Mouse (Mus musculus) spleen, adult 2 months (tissue): ENCODE results near the gene Ptprm.

Experiments
- CTCF ChIP-seq: fragments of 200-500 bp; IDR thresholded peaks from 2 replicates; pipeline ENCODE4 v1.5.1; 2011; ENCODE audit warnings: mild to moderate bottlenecking, inconsistent platforms; ENCODE audit not compliant: insufficient read depth, insufficient read length, insufficient replicate concordance; ENCODE audit errors: extremely low read depth
- POLR2A ChIP-seq: fragments of 200-500 bp; IDR thresholded peaks from 2 replicates; pipeline ENCODE4 v1.6.1; 2011; ENCODE audit warnings: low read depth, low read length, inconsistent platforms

GRCm38 (mm10) chr17:67152218-67152617 lies 202.0 kb downstream of the Ptprm start:
- TF ChIP-seq POLR2A, result no peak
- TF ChIP-seq CTCF, result no peak
